Comparison of ENCODE assay signal across 9 mouse cellular contexts in genomic region chr16:59420867-59421251, GRCm38 (mm10). TPM values are rescaled to one million over a fixed set of nuclear protein-coding genes. Genes with fewer than 3 reads are reported as not detected.
A peak's percentile ranks its signal among the peaks of the same experiment; 100 is the strongest.
DNase-seq lines count a peak whose midpoint lies in the region; ATAC-seq and TF ChIP-seq lines count a peak whose summit lies in the region.
"Had no signal": no experiment of that assay in that cellular context is flagged by ENCODE, and none has a peak within 500 bp of the region (broad histone marks: within the 10 kb centered on the region; RNA-seq: fewer than 3 reads in every experiment).

No protein-coding gene starts in this region.

- no peaks in the 10 kb centered on the region for H3K27me3 ChIP-seq in heart, adult 2 months (ENCODE audit: control insufficient read depth, insufficient read depth, low read length)
- no peaks in the 10 kb centered on the region for H3K27me3 ChIP-seq in forebrain, embryonic 14.5 days (replicated peaks; ENCODE audit: control insufficient read depth, insufficient read depth, low read length)
- H3K27me3 ChIP-seq in hindbrain, postnatal 0 days (ENCODE audit: insufficient read depth, low read length) = no peaks in the 10 kb centered on the region
- H3K27me3 ChIP-seq: megakaryocyte, embryonic 14.5 days had no signal

- no peaks in the 10 kb centered on the region for H3K9me3 ChIP-seq in forebrain, embryonic 14.5 days (replicated peaks; ENCODE audit: control insufficient read depth, low read length)
- H3K9me3 ChIP-seq in hindbrain, postnatal 0 days (ENCODE audit: low read length) = no peaks in the 10 kb centered on the region
- H3K9me3 ChIP-seq: megakaryocyte, embryonic 14.5 days had no signal

- intact Hi-C loops in heart, adult 2 months (cut with DNase I) = loop anchor here (1.0 to 5.0 kb wide), 2 partner anchors 196 to 261 kb away; no protein-coding TSS in a partner anchor
- intact Hi-C loops in heart, postnatal 25 days (cut with DNase I) = loop anchor here (2.0 to 5.0 kb wide), 3 partner anchors 54 to 261 kb away; no protein-coding TSS in a partner anchor

- no peaks in the 10 kb centered on the region; the same call in 1 of the 2 replicates for H3K4me1 ChIP-seq in heart, adult 2 months (ENCODE audit: control insufficient read depth, insufficient read depth, low read length)
- H3K4me1 ChIP-seq in forebrain, embryonic 14.5 days (ENCODE audit: control insufficient read depth, insufficient read depth, low read length) = no peaks in the 10 kb centered on the region
- H3K4me1 ChIP-seq in hindbrain, postnatal 0 days (ENCODE audit: insufficient read depth, low read length) = no peaks in the 10 kb centered on the region
- H3K4me1 ChIP-seq: megakaryocyte, embryonic 14.5 days had no signal

- no peak overlapping the region for H3K9ac ChIP-seq in heart, adult 2 months (ENCODE audit: low read depth, low read length)
- H3K9ac ChIP-seq in forebrain, embryonic 14.5 days (ENCODE audit: low read length) = no peak overlapping the region
- H3K9ac ChIP-seq in hindbrain, postnatal 0 days (replicated peaks; ENCODE audit: low read length) = no peak overlapping the region

- no peak overlapping the region for H3K27ac ChIP-seq in heart, adult 2 months
- H3K27ac ChIP-seq in forebrain, embryonic 14.5 days (ENCODE audit: low read depth, low read length) = no peak overlapping the region
- no peak overlapping the region for H3K27ac ChIP-seq in hindbrain, postnatal 0 days

- TF ChIP-seq POLR2A in heart, adult 2 months (IDR thresholded peaks at IDR 0.05; ENCODE audit: insufficient read depth, low read depth, low read length) = no peak

- peak; percentile 33 to 70 for DNase-seq in heart, adult 2 months
- no peak for DNase-seq in heart, postnatal 25 days (ENCODE audit: low spot score)
- DNase-seq in c-Kit-positive CD71-positive TER-119-positive erythroid progenitor cells, embryonic 14.5 days (ENCODE audit: low spot score) = peak; percentile 39
- DNase-seq in forebrain, embryonic 14.5 days (ENCODE audit: low spot score) = peak; percentile 92
- peak; percentile 94 for DNase-seq in hindbrain, postnatal 0 days (ENCODE audit: low spot score)
- DNase-seq in layer of hippocampus, postnatal 14 days (ENCODE audit: low spot score in 2 of 2) = peak; percentile 57 to 82
- peak; percentile 82 for DNase-seq in mesoderm, embryonic 11.5 days (ENCODE audit: low read depth, low spot score)
- peak; percentile 39 to 41 for DNase-seq in right cerebral cortex, postnatal 36 days (ENCODE audit: low spot score in 2 of 2)

- no peak overlapping the region for H3K4me2 ChIP-seq in forebrain, embryonic 14.5 days (ENCODE audit: low read length)
- no peak overlapping the region for H3K4me2 ChIP-seq in hindbrain, postnatal 0 days (ENCODE audit: low read depth, low read length)

- no peaks in the 10 kb centered on the region for H3K79me2 ChIP-seq in heart, adult 2 months (replicated peaks; ENCODE audit: control insufficient read depth, insufficient read depth, low read length)

- no peak for TF ChIP-seq EP300 in heart, adult 2 months (IDR thresholded peaks at IDR 0.05; ENCODE audit: insufficient read depth, low read depth, low read length)

- ATAC-seq in forebrain, embryonic 14.5 days = peak; percentile 93
- ATAC-seq in hindbrain, postnatal 0 days = peak; percentile 76

- WGBS in heart, adult 2 months = 5% methylated on average over 6 of the region's 6 CpGs
- 11% methylated on average over 6 of the region's 6 CpGs for WGBS in forebrain, embryonic 14.5 days
- WGBS in hindbrain, postnatal 0 days = 6% methylated on average over 6 of the region's 6 CpGs

- H3K4me3 ChIP-seq in heart, adult 2 months = no peak overlapping the region
- no peak overlapping the region for H3K4me3 ChIP-seq in forebrain, embryonic 14.5 days (ENCODE audit: low read depth, low read length)
- H3K4me3 ChIP-seq in hindbrain, postnatal 0 days (ENCODE audit: low read length) = no peak overlapping the region
- H3K4me3 ChIP-seq: megakaryocyte, embryonic 14.5 days had no signal

- peak; percentile 93 for TF ChIP-seq CTCF in heart, adult 2 months (IDR thresholded peaks at IDR 0.05)
- peak; percentile 85 for TF ChIP-seq CTCF in hindbrain, postnatal 0 days (IDR thresholded peaks at IDR 0.05; ENCODE audit: low read depth)

- H3K36me3 ChIP-seq in heart, adult 2 months (ENCODE audit: control insufficient read depth, insufficient read depth, low read length) = no peaks in the 10 kb centered on the region
- H3K36me3 ChIP-seq in forebrain, embryonic 14.5 days (ENCODE audit: control insufficient read depth, insufficient read depth, low read length) = no peaks in the 10 kb centered on the region
- H3K36me3 ChIP-seq in hindbrain, postnatal 0 days (ENCODE audit: insufficient read depth, low read length) = no peaks in the 10 kb centered on the region

RNA-seq across cellular contexts. Expression of gene Gabrr3, which starts 13.7 kb away (rescaled TPM):
- under 1 TPM in 1 of 2 experiments, not detected in 1; 0.05 TPM for total RNA-seq in heart, adult 2 months (2021)
- not detected in 2 replicates for polyA plus RNA-seq in heart, adult 2 months (2012; rRNA removed)
- total RNA-seq in heart, postnatal 25 days (2021) = under 1 TPM in 1 of 2 experiments, not detected in 1; 0.06 TPM
- polyA plus RNA-seq in forebrain, embryonic 14.5 days (2014; fragmentation: Nextera tagmentation; extraction: Ambion mirVana) = 0.05 TPM in 1 of 2 replicates, not detected in the other
- total RNA-seq in hindbrain, postnatal 0 days (2014; rRNA removed) = not detected in 2 replicates
- polyA plus RNA-seq in hindbrain, postnatal 0 days (2015; fragmentation: Nextera tagmentation; extraction: Ambion mirVana) = 0.03 TPM in 1 of 2 replicates, not detected in the other
- total RNA-seq in layer of hippocampus, postnatal 14 days (2021) = not detected

RNA-seq across cellular contexts. Expression of gene Riox2, which starts 50.7 kb away (rescaled TPM):
- 10 to 100 TPM; 15.9 to 16.6 TPM for total RNA-seq in heart, adult 2 months (2021)
- 6.5 and 11.1 TPM in 2 replicates for polyA plus RNA-seq in heart, adult 2 months (2012; rRNA removed)
- total RNA-seq in heart, postnatal 25 days (2021) = 10 to 100 TPM; 16.6 to 17.9 TPM
- 13.7 and 14.2 TPM in 2 replicates for polyA plus RNA-seq in forebrain, embryonic 14.5 days (2014; fragmentation: Nextera tagmentation; extraction: Ambion mirVana)
- total RNA-seq in hindbrain, postnatal 0 days (2014; rRNA removed) = 5.4 and 8.1 TPM in 2 replicates
- polyA plus RNA-seq in hindbrain, postnatal 0 days (2015; fragmentation: Nextera tagmentation; extraction: Ambion mirVana) = 11.1 and 13.1 TPM in 2 replicates
- 10 to 100 TPM; 10.1 to 12.9 TPM for total RNA-seq in layer of hippocampus, postnatal 14 days (2021)

RNA-seq across cellular contexts. Expression of gene Olfr209, which starts 57.1 kb away (rescaled TPM):
- not detected for total RNA-seq in heart, adult 2 months (2021)
- not detected in 2 replicates for polyA plus RNA-seq in heart, adult 2 months (2012; rRNA removed)
- not detected for total RNA-seq in heart, postnatal 25 days (2021)
- not detected in 2 replicates for polyA plus RNA-seq in forebrain, embryonic 14.5 days (2014; fragmentation: Nextera tagmentation; extraction: Ambion mirVana)
- total RNA-seq in hindbrain, postnatal 0 days (2014; rRNA removed) = not detected in 2 replicates
- polyA plus RNA-seq in hindbrain, postnatal 0 days (2015; fragmentation: Nextera tagmentation; extraction: Ambion mirVana) = not detected in 2 replicates
- not detected for total RNA-seq in layer of hippocampus, postnatal 14 days (2021)
